Mouse (Mus musculus) testis, adult 2 months (tissue): ENCODE data around the gene Dbi.

Experiments used
- CTCF ChIP-seq: fragments of 200-500 bp; IDR thresholded peaks from 2 replicates; pipeline ENCODE4 v1.5.1; 2012; ENCODE audit warnings: low read depth, mild to moderate bottlenecking, inconsistent platforms, low read length, moderate library complexity; ENCODE audit not compliant: control insufficient read depth, insufficient read depth, insufficient replicate concordance
- POLR2A ChIP-seq: fragments of 200-500 bp; IDR thresholded peaks from 2 replicates; pipeline ENCODE4 v1.6.1; 2012; ENCODE audit warnings: low read depth, mild to moderate bottlenecking, inconsistent platforms, low read length, moderate library complexity; ENCODE audit not compliant: control insufficient read depth

GRCm38 (mm10) chr1:120135934-120136786, 15.3 kb upstream of the Dbi start:
- TF ChIP-seq POLR2A (no peak), CTCF (no peak)
